Mouse (Mus musculus) left cerebral cortex, adult 8-10 months (tissue): Measurements from ENCODE around the gene Mfrp. TPM values are rescaled to one million over a fixed set of nuclear protein-coding genes. Genes with fewer than 3 reads are reported as not detected.

ENCODE experiments used
- DNase-seq, 2 experiments: peaks; one replicate each; pipeline ENCODE4 v3.0.0; 2022; ENCODE audit warnings: low spot score in 2 of 2
- total RNA-seq, 4 experiments: library from RNA; stranded (reverse); gene quantifications; 2 replicates each; pipeline ENCODE4 v1.2.4; 2022

Gene Mfrp
- total RNA-seq: 1 to 10 TPM in 2 of 4 experiments, under 1 TPM in 2; 0.30 to 3.6 (median 0.95) TPM

DNA sequence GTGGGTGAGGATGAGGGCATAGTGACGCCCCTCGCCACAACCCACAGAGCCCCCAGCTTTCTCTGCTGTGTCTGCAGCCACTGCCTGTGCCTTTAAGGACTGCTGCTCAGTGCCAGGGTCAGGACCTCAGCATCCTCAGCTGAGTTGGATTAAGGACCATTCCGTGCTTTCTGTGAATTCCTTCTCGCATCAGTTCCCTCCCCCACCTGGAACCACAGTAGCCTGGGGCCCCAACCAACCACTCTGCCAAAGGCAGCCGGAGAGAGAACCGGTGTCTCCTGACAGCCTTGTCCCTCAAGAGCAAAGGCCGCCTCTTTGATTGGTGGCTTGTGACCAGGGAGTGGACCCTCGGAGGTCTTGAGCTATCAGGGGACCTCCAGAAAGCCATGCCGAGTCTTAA lies at the start of gene Mfrp:
Mfrp (plus strand) TSS at position 240 of the 400 bp plus-strand sequence.
- DNase-seq: no peak

DNA sequence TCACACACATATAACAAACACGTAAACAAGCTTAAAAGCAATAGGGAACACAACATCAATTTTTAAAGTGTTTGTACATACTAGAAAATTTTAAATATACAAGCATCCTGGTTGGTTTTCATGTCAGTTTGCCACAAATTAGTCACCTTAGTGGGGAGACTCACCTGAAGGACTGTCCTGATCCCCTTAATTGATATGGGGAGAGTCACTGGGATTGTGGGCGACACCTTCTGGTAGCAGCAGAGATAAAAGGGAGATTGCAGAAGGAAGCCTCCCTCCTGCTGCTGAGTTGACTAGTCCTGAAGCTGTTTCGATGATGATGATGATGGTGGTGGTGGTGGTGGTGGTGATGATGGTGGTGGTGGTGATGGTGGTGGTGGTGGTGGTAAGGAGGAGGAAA lies 48.7 kb upstream of the Mfrp start:
- DNase-seq: no peak

DNA sequence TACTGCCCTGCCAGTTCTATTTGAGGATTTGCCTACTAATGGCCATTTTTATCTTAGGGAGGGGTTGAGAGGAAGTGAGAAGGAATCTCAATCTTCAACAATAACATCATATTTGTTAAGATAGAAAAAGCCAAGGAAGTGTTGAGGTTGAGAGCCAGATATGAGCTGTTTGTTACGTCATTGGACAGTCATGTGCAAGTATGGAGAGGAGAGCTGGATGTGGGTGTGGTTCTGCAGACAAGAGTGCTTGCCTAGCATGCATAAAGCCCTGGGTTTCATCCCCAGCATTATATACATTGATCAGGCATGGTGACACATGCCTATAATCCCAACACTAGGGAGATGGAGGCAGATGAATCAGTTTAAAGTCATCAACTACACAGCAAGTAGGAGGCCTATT lies 47.6 kb upstream of the Mfrp start:
- no peak for DNase-seq

DNA sequence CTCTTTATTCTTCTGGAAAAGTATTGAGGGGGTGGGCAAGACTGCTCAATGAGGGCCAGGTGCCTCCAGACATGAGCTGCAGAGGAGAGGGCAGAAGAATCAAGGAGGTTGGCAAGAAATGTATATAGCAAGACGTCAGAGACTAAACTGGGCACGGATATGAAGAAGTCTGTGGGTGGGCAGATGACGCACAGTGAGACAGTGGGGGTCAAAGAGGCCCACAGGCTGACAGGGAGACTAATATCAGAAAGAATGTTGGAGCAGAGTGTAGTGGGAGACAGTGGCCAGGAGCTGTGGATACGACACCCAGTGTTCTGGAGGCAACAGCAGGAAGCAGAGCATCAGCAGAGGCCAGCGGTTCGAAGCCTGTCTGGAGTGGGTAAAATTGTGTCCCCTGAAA lies 42.9 kb upstream of the Mfrp start:
- DNase-seq: no peak

DNA sequence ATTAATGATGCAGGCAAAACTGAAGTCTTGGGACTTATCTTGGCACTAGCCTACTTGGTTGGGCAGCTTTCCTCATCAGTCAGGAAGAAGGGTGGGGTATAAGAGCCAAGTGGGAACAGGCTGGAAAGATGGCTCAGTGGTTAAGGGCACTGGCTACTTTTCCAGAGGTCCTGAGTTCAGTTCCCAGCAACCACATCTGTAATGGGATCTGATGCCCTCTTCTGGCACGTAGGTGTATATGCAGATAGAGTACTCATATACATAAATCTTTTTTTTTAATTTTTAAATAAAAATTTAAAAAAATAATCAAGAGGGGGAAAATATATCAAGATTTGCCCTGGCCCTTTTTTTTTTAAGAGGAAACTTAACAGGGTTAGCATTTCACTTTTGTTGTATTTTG lies 36.4 kb upstream of the Mfrp start:
- no peak for DNase-seq

DNA sequence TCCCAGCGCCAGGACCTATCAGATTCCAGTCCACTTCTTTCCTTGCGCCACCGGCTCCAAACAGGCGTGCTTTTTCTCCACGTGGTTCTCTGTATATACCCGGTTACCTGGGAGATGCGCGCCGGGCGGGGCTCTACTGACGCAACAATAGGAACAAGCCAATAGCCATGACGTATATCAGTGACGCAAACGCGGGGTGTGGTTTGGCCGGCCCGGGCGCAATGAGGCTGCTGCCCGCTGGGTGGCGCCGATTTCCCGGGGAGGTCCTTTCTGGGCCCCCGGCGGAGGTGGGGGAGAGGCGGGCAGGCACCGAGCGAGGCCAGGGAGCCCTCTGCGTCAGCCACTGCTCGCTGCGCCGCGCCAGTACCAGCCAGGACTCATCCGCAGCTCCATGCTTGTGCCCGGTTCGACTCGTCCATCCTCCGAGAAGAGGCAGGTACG lies 34.7 kb upstream of the Mfrp start, which contains the start of gene Usp2:
Usp2 (plus strand) TSS at position 237 of the 441 bp plus-strand sequence.
- DNase-seq: peak; percentile 99

DNA sequence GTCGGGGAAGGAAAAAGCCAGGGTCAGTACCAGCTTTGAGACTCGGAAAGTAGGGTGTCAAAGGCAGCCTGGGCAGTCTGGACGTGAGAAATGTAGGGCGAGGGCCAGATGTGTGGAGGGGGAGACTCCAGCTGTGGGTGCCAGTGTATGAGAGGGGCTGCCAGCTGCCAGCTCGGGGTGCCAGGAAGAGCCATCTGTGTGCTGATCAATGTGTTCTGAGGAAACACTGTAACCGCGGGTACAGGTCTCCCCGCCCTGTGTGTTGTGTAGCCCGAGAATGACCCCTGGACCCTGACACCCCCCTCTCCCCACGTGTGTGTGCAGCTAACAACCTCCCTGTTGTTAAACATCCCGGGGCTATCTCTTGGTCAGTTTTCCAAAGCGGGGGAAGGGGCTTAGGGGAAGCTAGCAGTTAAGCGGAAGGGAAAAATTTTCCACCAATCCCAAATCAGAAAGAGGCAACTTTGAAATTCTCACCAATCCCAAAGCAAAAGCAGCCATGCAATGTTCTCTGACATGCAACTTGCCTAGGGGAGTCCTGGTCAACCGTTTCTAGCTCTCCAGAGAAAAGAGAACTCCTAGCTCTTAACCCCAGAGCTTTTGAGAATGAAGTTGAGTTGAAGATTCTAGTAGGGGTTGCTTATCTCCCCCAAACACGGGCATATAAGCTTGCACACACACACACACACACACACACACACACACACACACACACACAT lies 34.1 kb upstream of the Mfrp start:
- no peak for DNase-seq

DNA sequence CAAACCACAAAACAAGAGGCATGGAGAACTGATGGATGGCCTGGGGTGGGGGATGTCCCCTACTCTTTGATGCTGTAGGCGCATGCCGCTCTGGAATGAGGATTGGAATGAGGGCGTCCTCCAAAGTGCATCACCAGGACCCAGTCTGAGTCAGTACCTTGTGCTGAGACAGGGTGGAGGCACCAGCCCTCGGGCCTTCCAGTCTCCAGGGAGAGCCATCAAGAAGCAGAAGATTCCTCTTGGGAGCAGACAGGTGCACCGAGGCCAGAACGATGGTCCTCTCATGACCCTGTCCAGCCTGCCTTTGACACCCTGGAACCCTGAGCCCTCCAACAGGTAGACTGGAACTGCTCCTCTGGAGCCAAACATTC lies 33.6 kb upstream of the Mfrp start:
- no peak for DNase-seq

DNA sequence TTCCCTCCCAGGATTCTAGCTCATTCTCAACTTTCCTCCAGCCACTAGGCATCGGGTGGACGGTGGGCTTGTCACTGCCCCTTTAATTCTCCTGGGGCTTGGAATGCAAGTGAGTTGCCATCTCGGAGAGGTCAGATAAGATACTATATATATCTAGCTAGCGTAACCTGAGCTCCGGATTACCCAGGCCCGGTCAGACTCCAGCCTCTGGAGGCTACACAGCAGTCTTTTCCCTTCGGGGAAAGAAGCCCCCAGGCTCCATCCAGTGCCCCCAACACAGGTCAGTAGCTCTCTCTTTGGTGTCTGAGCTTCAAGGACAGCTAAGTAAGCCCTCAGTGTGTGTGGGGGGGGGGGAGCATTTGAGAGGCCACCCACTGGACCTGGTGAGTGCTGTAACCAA lies 32.3 kb upstream of the Mfrp start:
- DNase-seq: no peak

DNA sequence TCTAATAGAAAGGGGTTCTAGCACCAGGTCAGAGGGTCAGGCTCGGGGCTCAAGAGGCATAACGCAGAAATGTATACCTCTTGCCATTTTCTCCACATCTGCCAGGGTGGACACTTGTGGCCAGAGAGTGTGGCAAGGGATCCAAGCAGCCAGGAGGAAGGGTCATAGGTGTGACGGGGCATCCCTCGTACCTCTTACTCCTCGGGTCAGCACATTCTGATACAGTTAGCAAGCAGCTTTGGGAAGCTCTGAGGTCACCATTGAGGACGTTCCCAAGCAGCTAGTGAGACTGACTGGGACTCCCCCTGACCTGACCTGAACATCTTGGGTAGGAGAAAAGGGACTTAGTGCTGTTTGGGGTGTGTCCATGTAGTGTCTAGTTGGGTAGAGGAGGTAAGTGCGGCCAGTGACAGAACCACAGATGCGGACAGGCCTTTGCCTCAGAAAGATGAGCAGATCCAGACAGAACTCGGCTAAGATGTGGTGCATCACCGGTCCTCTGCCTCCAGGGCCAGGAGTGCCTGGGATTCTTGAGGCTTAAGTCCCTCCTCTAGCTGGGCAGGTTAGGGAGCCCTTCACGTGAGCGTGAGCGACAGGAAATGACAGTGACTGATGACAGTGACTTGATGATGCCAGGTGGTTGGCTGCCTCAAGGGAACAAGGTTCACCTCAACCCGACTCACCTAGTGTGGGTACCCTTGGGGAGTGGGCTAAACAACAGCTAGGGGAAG lies 31.3 kb upstream of the Mfrp start:
- peak in 1 of 2 experiments; percentile 10 for DNase-seq

DNA sequence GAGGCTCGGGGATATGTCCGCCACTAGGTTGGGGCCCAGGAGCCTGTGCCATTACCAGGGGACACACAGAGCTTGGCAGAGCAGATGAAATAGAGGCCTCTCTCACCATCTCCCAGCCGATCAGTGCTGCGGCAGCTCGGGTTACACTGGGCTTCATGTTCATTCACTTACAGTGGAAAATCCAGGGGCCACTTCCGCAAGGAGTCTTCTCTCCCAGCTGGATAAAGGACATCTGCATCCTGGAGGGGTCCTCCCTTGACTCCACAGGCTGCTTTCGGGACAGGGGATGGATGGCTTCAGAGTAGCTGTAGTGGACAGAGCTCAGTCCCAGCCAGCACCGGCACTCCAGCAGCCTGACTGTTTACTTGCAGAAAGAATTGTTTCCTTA lies 30.7 kb upstream of the Mfrp start:
- DNase-seq: no peak

DNA sequence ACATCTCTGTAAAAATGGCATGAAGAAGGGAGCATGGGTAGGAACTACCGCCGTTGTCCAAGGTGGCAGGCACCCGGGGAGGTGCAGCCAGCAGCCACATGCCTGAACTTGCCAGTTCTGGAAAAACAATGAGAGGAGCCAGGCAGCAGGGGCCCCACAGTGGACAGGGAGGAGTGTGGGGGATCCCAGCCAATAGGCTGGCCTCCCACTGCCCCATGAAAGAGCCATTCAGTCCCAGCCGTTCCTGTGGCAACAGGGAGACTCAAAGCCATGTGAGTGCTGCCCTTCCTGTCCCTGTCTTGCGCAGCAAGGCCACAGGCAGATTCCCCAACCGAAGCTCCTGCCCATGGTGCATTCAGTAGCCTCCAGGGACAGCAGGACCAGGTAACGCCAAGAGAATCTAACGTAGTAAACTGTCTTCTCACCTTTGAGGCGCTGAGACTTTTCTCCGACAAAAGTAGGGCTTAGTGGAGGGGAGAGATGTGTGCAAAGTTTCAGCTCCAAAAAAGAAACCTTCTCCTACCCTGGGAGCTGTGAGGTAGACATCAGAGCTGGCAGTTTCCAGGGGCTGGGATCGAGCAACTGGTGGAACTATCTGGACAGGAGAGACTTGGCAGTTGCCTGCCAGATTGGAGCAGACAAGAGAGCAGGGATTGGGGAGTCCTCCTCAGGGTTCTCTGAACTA lies 29.5 kb upstream of the Mfrp start:
- DNase-seq: no peak

DNA sequence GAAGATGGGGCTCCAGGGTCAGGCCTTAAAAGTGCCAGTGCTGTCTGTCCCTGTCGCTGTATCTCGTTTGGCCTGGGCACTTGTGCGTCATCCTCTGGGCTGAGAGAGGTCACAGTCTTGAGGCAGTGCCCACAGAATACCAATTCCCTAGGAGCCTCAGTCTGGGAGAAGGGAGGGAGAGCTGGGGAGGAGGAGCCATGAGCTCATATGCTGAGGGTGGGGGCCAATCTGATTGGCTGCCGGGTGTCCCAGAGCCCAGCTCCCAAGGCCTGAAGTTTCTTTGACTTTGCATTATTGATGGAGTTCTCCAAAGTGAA lies 29.0 kb upstream of the Mfrp start:
- no peak for DNase-seq

DNA sequence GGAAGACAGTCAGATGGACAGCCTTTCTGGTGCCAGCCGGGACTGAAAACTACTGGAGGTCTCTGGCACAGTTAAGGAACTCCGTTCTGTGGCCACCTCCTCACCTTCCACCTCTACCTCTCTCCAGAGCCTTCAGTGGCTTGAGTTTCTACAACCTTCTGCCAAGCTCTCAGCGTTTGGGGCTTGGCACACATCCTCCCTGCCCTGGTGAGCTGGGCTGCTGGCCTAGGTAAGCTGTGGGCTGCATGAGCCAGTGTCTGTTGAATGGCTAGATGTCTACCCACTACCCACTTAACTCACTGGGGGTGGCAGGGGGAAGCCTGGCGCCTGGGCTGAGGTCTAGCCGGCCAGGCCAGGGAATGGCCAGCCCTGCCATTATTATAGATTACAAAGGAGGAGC lies 28.4 kb upstream of the Mfrp start:
- no peak for DNase-seq

DNA sequence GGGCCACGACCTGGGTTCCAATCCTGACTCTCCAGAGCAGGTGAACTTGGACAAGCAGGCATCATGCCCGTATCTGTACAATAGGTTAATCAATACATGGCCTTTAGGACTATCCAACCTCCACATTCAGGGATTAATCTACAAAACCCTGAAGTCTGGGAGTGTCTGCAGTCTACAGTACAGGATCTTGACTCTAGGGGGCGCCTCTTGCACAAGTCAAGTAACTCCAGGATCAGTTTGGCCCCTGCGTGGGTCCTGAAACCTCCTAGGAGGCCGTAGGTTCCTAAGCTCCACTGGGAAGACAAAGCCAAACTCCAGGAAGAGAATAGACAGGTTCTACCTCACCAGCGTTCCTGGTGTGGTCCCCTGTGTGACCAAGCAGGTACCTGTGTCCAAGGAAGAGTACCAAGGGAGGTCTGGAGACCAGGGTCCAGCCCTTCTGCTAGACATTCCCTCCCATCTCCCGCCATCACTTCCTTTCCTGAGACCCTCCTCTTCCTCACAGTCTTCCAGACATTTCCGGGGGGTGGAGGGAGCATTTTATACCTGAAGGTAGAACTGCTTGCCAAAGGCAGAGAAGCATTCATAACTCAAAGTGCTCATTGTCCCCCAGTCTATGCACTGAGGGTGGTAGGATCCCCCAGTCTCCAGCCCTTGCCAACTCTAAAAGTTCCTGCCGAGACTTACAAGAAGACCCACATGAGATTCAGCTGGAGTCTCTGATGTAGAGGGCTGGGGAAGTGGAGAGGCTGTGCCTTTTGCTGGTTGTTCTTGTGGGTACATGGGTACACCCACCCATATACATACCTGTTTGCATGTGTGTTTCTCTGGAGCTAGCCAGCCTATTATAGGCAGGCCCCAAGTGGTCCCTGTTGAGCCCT lies 26.9 kb upstream of the Mfrp start:
- DNase-seq: no peak

DNA sequence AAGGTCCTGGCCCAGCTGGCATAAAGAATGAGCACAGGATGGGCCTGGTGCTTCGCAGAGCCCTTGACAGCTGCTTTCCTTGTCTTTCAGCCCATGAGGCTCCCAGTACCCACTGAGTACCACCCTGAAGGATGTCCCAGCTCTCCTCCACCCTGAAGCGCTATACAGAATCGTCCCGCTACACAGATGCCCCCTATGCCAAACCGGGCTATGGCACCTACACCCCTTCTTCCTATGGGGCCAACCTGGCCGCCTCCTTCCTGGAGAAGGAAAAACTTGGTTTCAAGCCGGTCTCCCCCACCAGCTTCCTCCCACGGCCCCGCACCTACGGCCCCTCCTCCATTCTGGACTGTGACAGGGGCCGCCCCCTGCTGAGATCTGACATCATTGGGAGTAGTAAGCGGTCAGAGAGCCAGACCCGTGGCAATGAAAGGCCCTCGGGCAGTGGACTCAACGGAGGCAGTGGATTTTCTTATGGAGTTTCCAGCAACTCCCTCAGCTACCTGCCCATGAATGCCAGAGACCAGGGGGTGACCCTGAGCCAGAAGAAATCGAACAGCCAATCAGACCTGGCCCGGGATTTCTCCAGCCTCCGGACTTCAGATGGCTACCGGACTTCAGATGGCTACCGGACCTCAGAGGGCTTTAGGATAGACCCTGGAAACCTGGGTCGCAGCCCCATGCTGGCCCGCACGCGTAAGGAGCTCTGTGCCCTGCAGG lies 26.1 kb upstream of the Mfrp start:
- no peak for DNase-seq

DNA sequence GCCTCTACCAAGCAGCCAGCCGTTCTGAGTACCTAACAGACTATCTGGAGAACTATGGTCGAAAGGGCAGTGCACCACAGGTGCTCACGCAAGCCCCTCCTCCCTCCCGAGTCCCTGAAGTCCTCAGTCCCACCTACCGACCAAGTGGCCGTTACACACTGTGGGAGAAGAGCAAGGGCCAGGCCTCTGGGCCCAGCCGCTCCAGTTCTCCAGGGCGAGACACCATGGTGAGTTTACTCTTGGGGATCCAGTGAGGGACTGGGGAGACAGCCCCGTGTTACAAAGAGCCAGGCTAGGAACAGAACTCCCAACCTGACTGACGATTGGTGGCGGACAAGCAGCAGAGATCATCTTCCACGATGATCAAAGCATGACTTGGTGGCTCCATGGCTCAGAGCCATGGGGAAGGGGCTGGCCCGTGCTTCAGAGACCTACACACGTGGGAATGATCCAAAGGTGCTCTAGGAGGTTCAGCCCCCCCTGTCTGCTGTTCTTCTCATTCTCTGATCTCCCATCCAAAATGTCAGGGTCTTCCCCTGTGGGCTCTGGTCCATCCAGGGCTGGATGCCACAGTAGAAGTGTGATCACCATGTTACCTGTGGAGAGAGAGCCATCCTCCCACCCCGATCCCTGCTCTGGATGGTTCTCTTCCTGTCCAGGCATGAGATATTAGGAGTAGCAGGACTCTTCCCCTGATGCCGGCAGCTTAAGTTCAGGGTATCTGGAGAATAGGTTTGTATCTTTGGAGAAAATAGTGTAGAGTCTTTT lies 25.3 kb upstream of the Mfrp start:
- no peak for DNase-seq

DNA sequence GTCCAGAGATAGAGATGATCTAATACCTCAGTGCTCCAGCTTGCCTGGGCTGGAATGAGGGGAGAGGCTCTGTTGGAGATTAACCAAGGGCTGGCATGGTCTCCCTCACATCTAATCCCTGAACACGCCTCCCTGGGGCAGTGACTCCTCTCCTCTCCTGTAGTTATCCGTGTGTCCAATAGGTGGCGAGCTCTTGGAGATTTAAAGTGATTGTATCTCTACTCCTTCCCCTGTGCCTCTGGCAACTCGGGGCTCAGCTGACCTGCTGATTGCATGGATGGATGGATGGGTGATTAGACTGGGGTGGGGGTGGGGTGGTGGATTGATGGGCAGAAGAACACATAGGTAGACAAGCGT lies 24.8 kb upstream of the Mfrp start:
- no peak for DNase-seq

DNA sequence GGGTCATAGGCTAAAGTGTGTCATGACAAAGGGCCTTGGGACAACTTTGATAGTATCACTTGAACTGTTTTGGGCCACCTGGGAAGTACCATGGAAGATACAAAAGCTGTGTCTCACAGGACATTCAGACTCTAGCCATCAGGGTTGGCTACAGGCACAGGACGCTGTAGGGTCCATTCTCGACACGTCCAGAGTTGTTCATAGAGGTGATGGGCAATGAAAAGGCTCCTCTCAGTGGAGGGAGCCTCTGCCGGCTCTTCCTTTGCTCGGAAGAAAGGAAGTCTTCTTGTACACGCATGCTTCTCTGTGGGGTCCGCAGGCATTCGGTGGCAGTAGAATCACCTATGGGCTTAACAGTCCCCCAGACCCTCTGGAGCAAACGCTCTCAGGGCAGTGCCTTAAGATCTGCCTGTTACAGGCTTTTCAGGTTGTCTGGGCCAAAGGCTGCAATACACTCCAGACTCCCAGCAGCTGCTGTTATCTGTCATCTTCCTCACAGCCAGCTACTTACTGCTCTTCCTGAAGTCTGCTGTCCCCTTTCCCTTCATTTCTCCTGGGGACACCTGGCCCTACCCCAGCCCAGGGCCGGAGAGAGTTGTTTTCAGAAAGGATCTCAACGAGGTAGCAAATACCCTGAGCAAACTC lies 24.1 kb upstream of the Mfrp start:
- no peak for DNase-seq
